Mouse (Mus musculus): ENCODE data around the gene Trub1. TPM values are rescaled to one million over a fixed set of nuclear protein-coding genes. Genes with fewer than 3 reads are reported as not detected.
A peak's percentile ranks its signal among the peaks of the same experiment; 100 is the strongest.

Trub1 gene
- polyA plus RNA-seq, 1 experiment from 2014 or later: 8.0 TPM

DNA sequence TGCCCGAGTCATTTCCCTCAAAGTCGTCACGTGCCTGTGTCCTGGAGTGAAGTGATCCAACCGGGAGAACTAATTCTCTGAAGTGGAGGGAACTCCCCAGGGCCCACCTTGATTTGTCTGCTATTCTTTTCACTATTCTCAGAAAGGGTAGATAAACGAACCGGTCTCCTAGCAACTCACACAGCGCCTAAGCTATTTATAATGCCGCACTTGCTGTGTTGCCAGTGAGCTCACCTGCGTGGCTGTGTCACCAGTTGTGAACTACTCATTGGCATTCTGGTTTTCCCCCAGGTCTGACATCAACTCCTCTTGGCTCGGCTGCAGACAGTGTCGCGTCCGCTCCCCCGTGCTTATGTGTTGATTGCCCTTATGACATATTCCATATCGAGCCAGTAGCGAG, 20.6 kb downstream of the Trub1 start:
- 78% methylated on average over 16 of the region's 16 CpGs for WGBS (ENCODE audit: insufficient replicate concordance)
- H3K4me1 ChIP-seq (replicated peaks): no peaks in the 10 kb centered on the region
- no peak for ATAC-seq (ENCODE audit: insufficient read depth)
- H3K27me3 ChIP-seq: no peaks in the 10 kb centered on the region
- no peak overlapping the region for H3K4me2 ChIP-seq
- H3K4me3 ChIP-seq (replicated peaks): no peak overlapping the region
- H3K27ac ChIP-seq (replicated peaks): no peak overlapping the region
- H3K36me3 ChIP-seq (replicated peaks): peaks cover 16% of the 10 kb centered on the region
- H3K9me3 ChIP-seq (replicated peaks): no peaks in the 10 kb centered on the region
- no peak overlapping the region for H3K9ac ChIP-seq

DNA sequence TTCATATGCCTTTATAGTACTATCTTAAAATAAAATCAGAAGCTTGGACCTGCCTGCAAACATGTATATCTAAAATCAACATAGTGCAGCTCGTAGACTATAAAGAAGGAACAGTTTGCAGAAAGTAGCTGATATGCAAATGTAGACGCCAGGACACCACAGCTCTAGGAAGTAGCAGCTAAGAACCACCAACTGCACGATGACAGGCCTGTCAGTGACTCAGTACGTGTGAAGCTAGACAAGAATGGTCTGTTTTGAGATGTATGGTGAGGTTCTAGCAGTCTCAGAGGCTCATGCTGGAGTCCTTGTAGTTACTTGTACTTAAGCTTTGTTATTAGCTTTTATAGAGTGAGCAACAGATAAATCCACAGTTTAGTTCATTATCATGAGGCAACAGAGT, 22.6 kb downstream of the Trub1 start:
- H3K4me3 ChIP-seq (replicated peaks): no peak overlapping the region
- H3K9ac ChIP-seq: no peak overlapping the region
- no peaks in the 10 kb centered on the region for H3K27me3 ChIP-seq
- no peak overlapping the region for H3K4me2 ChIP-seq
- no peak for ATAC-seq (ENCODE audit: insufficient read depth)
- no peaks in the 10 kb centered on the region for H3K4me1 ChIP-seq (replicated peaks)
- H3K9me3 ChIP-seq (replicated peaks): no peaks in the 10 kb centered on the region
- no peaks in the 10 kb centered on the region for H3K36me3 ChIP-seq (replicated peaks)
- H3K27ac ChIP-seq (replicated peaks): no peak overlapping the region
- WGBS (ENCODE audit: insufficient replicate concordance): 27% methylated on average over 4 of the region's 4 CpGs

DNA sequence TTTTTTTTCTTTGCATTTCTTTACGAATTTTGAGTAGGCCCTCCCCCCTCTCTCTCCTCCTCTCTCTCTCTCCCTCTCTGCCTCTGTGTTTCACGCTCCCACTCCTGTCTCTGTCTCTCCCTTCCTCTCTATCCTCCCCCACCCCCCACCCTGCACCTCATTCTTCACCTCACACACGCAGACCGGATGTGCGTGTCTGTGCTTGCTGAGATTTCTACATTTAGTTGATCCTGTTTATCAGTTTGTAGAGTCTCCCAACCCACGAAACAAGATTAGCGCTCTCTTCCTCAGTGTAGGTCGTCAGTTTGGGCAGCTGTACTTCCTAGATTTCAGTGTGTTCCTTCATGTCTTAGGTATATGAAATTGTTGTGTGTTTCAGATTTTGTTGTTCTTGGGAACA, 24.6 kb downstream of the Trub1 start:
- H3K36me3 ChIP-seq (replicated peaks): no peaks in the 10 kb centered on the region
- no peak overlapping the region for H3K4me3 ChIP-seq (replicated peaks)
- H3K4me1 ChIP-seq (replicated peaks): no peaks in the 10 kb centered on the region
- 31% methylated on average over 8 of the region's 8 CpGs for WGBS (ENCODE audit: insufficient replicate concordance)
- no peaks in the 10 kb centered on the region for H3K9me3 ChIP-seq (replicated peaks)
- H3K27ac ChIP-seq (replicated peaks): no peak overlapping the region
- no peaks in the 10 kb centered on the region for H3K27me3 ChIP-seq
- no peak overlapping the region for H3K9ac ChIP-seq
- H3K4me2 ChIP-seq: no peak overlapping the region
- ATAC-seq (ENCODE audit: insufficient read depth): no peak

DNA sequence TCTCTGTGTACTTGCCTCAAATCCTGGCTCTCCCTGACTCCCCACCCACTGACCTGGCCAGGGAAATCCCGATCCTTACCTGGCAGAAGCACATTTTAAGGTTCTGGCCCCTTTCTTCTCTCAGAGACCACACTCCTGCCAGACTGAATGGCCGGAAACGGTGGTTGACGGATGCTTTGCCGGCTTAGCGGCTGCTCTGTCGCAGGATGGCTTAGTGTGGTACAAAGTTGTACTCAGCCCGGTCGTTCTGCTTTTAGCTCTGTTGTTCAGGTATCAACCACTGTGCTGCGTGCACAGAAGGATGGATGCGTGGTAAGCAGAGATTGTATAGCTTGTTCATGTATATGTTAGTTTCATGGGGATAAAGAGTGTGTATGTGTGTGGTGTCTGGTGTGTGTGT, 25.3 kb downstream of the Trub1 start:
- H3K27ac ChIP-seq (replicated peaks): no peak overlapping the region
- H3K4me2 ChIP-seq: no peak overlapping the region
- no peaks in the 10 kb centered on the region for H3K4me1 ChIP-seq (replicated peaks)
- ATAC-seq (ENCODE audit: insufficient read depth): no peak
- no peak overlapping the region for H3K4me3 ChIP-seq (replicated peaks)
- WGBS (ENCODE audit: insufficient replicate concordance): 69% methylated on average over 11 of the region's 11 CpGs
- H3K9ac ChIP-seq: no peak overlapping the region
- H3K9me3 ChIP-seq (replicated peaks): no peaks in the 10 kb centered on the region
- H3K36me3 ChIP-seq (replicated peaks): no peaks in the 10 kb centered on the region
- no peaks in the 10 kb centered on the region for H3K27me3 ChIP-seq

DNA sequence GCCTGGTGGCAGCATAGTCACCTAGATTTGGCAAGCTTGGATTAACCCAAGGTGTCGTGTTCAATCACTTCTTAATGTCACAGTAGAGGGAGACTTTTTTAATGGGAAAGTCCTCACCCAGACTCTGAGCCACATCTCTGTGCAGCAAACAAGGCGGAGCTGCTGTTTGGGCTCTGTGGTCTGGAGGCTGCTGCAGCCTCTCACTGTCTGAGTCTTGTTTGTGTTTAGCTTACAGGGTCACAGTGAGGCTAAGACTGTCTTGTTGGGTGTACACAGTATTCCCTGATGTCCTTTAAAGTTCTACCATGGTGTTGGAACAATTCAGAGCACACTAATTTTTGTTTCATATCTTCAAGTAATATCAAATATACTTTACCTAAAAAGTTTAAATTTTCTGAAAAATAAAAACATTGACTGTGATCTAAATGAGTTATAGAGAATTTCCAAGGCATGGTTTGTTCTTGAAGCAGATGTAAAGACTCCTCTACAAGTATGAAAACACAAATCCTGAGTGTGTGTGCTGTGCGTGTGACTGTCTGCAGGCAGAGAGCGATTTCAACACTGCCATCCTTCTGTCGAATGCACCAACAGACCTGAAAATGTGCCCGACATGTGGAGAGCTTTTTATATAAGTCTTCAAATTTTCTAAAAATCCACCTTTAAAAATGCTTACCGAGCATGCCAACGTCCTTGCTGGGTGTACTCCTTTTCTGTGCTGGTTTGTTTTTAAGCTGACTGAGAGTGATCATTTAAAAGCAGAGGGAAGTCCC, 27.4 kb downstream of the Trub1 start:
- H3K9ac ChIP-seq: no peak overlapping the region
- ATAC-seq (ENCODE audit: insufficient read depth): no peak
- no peak overlapping the region for H3K4me3 ChIP-seq (replicated peaks)
- no peak overlapping the region for H3K4me2 ChIP-seq
- H3K9me3 ChIP-seq (replicated peaks): no peaks in the 10 kb centered on the region
- no peaks in the 10 kb centered on the region for H3K27me3 ChIP-seq
- no peak overlapping the region for H3K27ac ChIP-seq (replicated peaks)
- H3K4me1 ChIP-seq (replicated peaks): no peaks in the 10 kb centered on the region
- 62% methylated on average over 8 of the region's 8 CpGs for WGBS (ENCODE audit: insufficient replicate concordance)
- peaks cover 5% of the 10 kb centered on the region; the same call in 1 of the 2 replicates for H3K36me3 ChIP-seq (replicated peaks)

DNA sequence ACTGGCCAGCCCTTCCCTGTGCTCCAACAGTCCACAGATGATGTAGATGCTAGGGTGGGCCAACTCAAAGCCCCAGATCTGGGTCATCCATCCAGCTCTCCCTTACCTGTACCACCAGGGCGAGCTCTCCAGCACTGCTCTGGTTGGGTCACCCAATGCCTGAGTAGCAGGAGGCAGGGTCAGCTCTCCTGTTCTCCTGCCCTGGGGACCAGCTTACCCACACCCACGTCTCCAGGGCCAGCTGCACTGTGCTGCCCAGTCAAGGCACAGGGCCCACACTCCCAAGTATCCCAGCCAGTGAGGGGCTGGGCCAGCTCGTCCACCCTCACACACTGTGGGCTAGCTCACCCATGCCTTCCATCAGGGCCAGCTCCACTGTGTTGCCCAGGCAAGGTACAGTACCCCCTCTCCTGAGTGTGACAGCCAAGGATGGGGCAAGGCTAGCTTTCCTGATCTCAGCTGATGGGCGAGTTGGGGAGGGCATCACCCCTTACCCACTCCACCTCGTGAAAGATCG, 29.1 kb downstream of the Trub1 start:
- no peak overlapping the region for H3K27ac ChIP-seq (replicated peaks)
- no peak overlapping the region for H3K9ac ChIP-seq
- no peak overlapping the region for H3K4me2 ChIP-seq
- no peaks in the 10 kb centered on the region for H3K4me1 ChIP-seq (replicated peaks)
- no peak overlapping the region for H3K4me3 ChIP-seq (replicated peaks)
- H3K27me3 ChIP-seq: no peaks in the 10 kb centered on the region
- H3K36me3 ChIP-seq (replicated peaks): peaks cover 8% of the 10 kb centered on the region; the same call in 1 of the 2 replicates
- 0 out of 2 replicates have a peak, but pooled peaks have one; percentile 28 for ATAC-seq (ENCODE audit: insufficient read depth)
- WGBS (ENCODE audit: insufficient replicate concordance): 74% methylated on average over 6 of the region's 6 CpGs
- H3K9me3 ChIP-seq (replicated peaks): no peaks in the 10 kb centered on the region

DNA sequence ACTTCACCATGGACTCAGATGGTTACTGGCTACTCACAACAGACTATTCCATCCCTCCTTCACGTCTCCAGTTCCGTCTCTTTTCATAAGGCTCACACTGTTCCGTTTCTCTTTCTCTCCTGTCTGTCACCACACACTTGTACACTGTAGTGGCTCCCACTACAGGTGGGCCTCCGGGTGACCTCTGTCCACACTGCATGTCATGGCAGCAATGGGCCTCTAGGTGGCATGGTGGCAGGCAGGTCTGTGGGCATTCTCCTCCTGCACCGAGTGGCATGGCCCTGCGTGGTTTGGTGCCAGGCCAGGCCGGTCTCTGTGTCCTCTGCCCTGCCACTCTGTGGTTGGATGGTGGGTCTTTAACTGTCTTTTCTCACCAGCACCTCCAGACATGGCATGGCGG, 30.1 kb downstream of the Trub1 start:
- no peaks in the 10 kb centered on the region for H3K27me3 ChIP-seq
- 74% methylated on average over 8 of the region's 8 CpGs for WGBS (ENCODE audit: insufficient replicate concordance)

DNA sequence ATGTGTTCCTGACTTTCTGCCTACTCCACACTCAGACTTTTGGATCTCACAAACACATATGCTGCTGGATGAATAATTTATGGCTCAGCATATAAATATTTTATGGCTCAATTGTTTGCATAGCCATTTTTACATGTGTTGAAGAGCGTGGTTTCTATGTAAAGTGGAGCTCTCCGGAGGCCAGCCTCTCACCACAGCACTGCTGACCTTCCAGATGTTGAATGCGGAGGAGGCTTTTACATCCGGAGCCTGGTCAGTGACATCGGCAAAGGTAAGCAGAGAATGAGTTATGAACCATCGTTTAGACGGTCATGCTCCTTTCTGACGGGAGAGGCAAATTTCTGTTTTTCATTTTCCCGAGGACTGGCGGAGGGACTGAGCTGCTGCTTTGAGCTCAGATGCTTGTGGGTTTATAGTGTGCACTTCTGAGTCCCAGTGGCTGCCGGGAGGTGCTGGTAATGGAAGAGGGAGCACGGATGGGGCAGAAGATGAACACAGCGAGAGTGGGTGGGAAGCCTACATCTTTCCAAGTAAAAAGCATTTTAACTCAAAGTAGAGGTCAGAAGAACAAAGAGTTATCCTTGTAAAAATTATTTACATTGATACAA, 34.4 kb downstream of the Trub1 start:
- 80% methylated on average over 13 of the region's 13 CpGs for whole genome bisulfite sequencing (ENCODE audit: insufficient replicate concordance)
- Histone ChIP-seq H3K4me3 (replicated peaks) (no peak overlapping the region), H3K27ac (replicated peaks) (no peak overlapping the region), H3K36me3 (replicated peaks) (peaks cover 12% of the 10 kb centered on the region; the same call in 1 of the 2 replicates), H3K4me1 (replicated peaks) (no peaks in the 10 kb centered on the region), H3K27me3 (no peaks in the 10 kb centered on the region), H3K4me2 (no peak overlapping the region), H3K9me3 (replicated peaks) (no peaks in the 10 kb centered on the region), H3K9ac (no peak overlapping the region)
- ATAC-seq (ENCODE audit: insufficient read depth): no peak

More for the DNA sequence above, 30.1 kb downstream of the Trub1 start:
- H3K36me3 ChIP-seq (replicated peaks): peaks cover 12% of the 10 kb centered on the region; the same call in 1 of the 2 replicates
- no peak overlapping the region for H3K4me2 ChIP-seq
- H3K27ac ChIP-seq (replicated peaks): no peak overlapping the region
- no peaks in the 10 kb centered on the region for H3K9me3 ChIP-seq (replicated peaks)
- 0 out of 2 replicates have a peak, but pooled peaks have one; percentile 18 for ATAC-seq (ENCODE audit: insufficient read depth)
- H3K4me1 ChIP-seq (replicated peaks): no peaks in the 10 kb centered on the region
- H3K9ac ChIP-seq: no peak overlapping the region
- no peak overlapping the region for H3K4me3 ChIP-seq (replicated peaks)

DNA sequence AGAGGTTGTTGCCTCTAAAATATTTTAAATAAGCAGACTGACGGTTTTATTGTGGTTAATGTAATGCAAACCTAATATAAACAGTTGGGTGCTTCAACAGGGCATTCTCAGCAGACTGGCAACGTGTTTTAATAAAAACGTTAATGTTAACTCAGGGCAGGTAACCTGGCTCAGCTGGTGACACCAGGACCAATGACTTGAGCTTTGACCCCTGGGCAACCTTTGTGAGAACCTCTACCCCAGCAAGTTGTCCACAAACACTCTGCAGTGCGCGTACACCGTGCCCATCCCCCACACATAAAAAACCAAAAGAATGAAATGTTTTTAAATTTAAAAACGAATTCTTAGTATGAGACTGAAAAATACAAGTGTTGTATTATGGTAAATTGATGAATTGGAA, 36.8 kb downstream of the Trub1 start:
- H3K9me3 ChIP-seq (replicated peaks): no peaks in the 10 kb centered on the region
- no peak overlapping the region for H3K27ac ChIP-seq (replicated peaks)
- no peaks in the 10 kb centered on the region for H3K27me3 ChIP-seq
- 0 out of 2 replicates have a peak, but pooled peaks cover 12% of the 10 kb centered on the region for H3K36me3 ChIP-seq (replicated peaks)
- ATAC-seq (ENCODE audit: insufficient read depth): no peak
- no peaks in the 10 kb centered on the region for H3K4me1 ChIP-seq (replicated peaks)
- no peak overlapping the region for H3K4me3 ChIP-seq (replicated peaks)
- no peak overlapping the region for H3K9ac ChIP-seq
- WGBS (ENCODE audit: insufficient replicate concordance): 62% methylated on average over 7 of the region's 7 CpGs
- H3K4me2 ChIP-seq: no peak overlapping the region

DNA sequence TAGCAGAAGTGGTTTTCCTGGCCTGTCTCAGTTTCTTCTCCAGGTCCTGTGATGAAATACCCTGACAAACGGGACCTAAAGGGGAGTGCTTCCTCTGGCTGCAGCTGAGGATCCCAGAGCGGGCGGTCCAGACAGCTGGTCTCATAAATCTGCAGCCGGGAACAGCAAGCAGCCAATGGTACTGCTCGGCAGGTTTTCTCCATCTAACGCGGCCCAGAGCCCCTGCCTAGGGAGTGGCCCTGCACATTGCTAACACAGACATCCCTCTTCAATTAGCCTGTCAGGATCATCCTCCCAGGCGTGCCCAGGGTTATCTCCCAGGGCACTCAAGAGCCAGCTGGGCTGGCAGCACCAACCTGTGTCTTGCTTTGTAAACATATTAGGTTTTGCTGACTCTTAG, 38.3 kb downstream of the Trub1 start:
- H3K4me1 ChIP-seq (replicated peaks): no peaks in the 10 kb centered on the region
- H3K4me2 ChIP-seq: no peak overlapping the region
- no peak overlapping the region for H3K9ac ChIP-seq
- H3K36me3 ChIP-seq (replicated peaks): 0 out of 2 replicates have a peak, but pooled peaks cover 4% of the 10 kb centered on the region
- 56% methylated on average over 8 of the region's 8 CpGs for WGBS (ENCODE audit: insufficient replicate concordance)
- no peak for ATAC-seq (ENCODE audit: insufficient read depth)
- H3K27me3 ChIP-seq: no peaks in the 10 kb centered on the region
- H3K27ac ChIP-seq (replicated peaks): no peak overlapping the region
- H3K4me3 ChIP-seq (replicated peaks): no peak overlapping the region
- no peaks in the 10 kb centered on the region for H3K9me3 ChIP-seq (replicated peaks)

DNA sequence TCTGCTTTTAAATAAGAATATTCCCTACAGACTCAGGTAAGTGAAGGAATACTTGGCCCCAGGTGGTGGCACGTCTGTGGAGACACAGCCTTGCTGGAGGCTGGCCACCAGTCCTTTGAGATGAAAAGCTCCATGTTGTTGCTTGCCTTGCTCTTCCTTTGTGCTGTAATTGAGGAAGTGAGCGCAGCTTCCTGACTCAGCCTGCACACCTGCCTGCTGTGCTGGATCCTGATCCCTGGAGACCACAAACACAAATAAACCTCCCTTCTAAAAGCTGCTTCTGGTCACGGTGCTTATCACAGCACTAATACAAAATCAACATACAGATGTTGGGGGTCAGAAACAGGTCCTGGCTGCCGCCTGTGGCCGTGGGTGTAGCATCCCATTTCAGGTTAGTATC, 41.3 kb downstream of the Trub1 start:
- Histone ChIP-seq H3K4me2 (no peak overlapping the region), H3K36me3 (replicated peaks) (no peaks in the 10 kb centered on the region), H3K4me1 (replicated peaks) (no peaks in the 10 kb centered on the region), H3K9ac (no peak overlapping the region), H3K27me3 (no peaks in the 10 kb centered on the region), H3K27ac (replicated peaks) (no peak overlapping the region), H3K9me3 (replicated peaks) (no peaks in the 10 kb centered on the region), H3K4me3 (replicated peaks) (no peak overlapping the region)
- ATAC-seq (ENCODE audit: insufficient read depth): no peak
- 60% methylated on average over 5 of the region's 5 CpGs for WGBS (ENCODE audit: insufficient replicate concordance)
